Mouse (Mus musculus) liver, postnatal 0 days (tissue): ENCODE measurements around the gene Ammecr1.

ENCODE experiments used
- CTCF ChIP-seq: sonication (generic); IDR thresholded peaks from 2 replicates; pipeline ENCODE4 v1.5.1; 2016; ENCODE audit warnings: antibody characterized with exemption, low read depth
- EP300 ChIP-seq: IDR thresholded peaks from 2 replicates; pipeline ENCODE4 v1.6.1; 2016; ENCODE audit warnings: antibody characterized with exemption, low read depth, mild to moderate bottlenecking

DNA sequence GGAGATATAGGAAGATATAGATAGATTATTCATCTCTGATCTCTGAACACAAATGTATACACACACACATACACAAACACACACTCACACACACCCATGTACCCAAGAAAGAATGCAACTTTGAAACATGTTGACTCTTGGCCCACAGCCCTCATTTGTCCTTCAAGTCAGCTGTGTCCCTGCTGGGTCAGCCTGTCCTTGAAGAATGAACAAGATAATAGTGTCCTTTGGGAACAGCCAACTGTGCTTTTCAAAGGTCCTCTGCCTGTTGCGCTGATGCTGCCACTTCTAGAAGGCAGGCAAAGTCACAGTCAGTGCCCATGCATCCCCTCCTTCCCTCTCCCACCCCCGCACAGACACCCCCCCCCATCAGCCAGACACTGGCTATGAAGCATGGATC is 127.7 kb downstream of the Ammecr1 start:
- TF ChIP-seq CTCF (no peak), EP300 (no peak)
